Mouse (Mus musculus): ENCODE measurements around the gene Bmt2. TPM values are rescaled to one million over a fixed set of nuclear protein-coding genes. Genes with fewer than 3 reads are reported as not detected.

Gene Bmt2
- polyA plus RNA-seq, 1 experiment from 2014 or later, result 25.3 TPM

- 87% methylated on average over 6 of the region's 6 CpGs for whole genome bisulfite sequencing
- no peak overlapping the region for H3K4me2 ChIP-seq
- no peak overlapping the region for H3K4me3 ChIP-seq (replicated peaks)
- H3K27me3 ChIP-seq, result no peaks in the 10 kb centered on the region
- H3K9me3 ChIP-seq, result no peaks in the 10 kb centered on the region
- no peak for ATAC-seq (ENCODE audit: low FRiP score)
- no peak overlapping the region for H3K9ac ChIP-seq
- no peaks in the 10 kb centered on the region for H3K4me1 ChIP-seq
- H3K27ac ChIP-seq, result no peak overlapping the region
- peaks cover 22% of the 10 kb centered on the region for H3K36me3 ChIP-seq (replicated peaks)
These were observed 93.0 kb downstream of the Bmt2 start for GRCm38 (mm10) chr6:13584788-13585187.

GRCm38 (mm10) chr6:13582075-13582474, 95.7 kb downstream of the Bmt2 start:
- Histone ChIP-seq H3K36me3 (replicated peaks) (peaks cover 27% of the 10 kb centered on the region), H3K4me2 (no peak overlapping the region), H3K9ac (no peak overlapping the region), H3K4me3 (replicated peaks) (no peak overlapping the region), H3K4me1 (no peaks in the 10 kb centered on the region), H3K27ac (no peak overlapping the region), H3K9me3 (no peaks in the 10 kb centered on the region), H3K27me3 (no peaks in the 10 kb centered on the region)
- 95% methylated on average over 1 of the region's 1 CpGs for WGBS
- no peak for ATAC-seq (ENCODE audit: low FRiP score)

Other genes with a start within 250 kb of the Bmt2 start
- gene Tmem168, start 69.9 kb downstream of the Bmt2 start, polyA plus RNA-seq (2016; fragmentation: Nextera tagmentation; extraction: Ambion mirVana), result 31.7 and 36.0 TPM in 2 replicates
- 33.5 and 35.8 TPM in 2 replicates for gene Gpr85, start 162.0 kb upstream of the Bmt2 start, polyA plus RNA-seq (2016; fragmentation: Nextera tagmentation; extraction: Ambion mirVana)
- 93.7 and 97.0 TPM in 2 replicates for gene 2610001J05Rik, start 193.6 kb upstream of the Bmt2 start, polyA plus RNA-seq (2016; fragmentation: Nextera tagmentation; extraction: Ambion mirVana)